8 mouse cellular contexts compared by ENCODE assay signal in genomic region chr1:64533471-64534443, GRCm38 (mm10). TPM values are rescaled to one million over a fixed set of nuclear protein-coding genes. Genes with fewer than 3 reads are reported as not detected.
DNase-seq lines count a peak whose midpoint lies in the region; ATAC-seq and TF ChIP-seq lines count a peak whose summit lies in the region.

No protein-coding gene starts in this region.

- TF ChIP-seq CTCF in C2C12 (IDR thresholded peaks at IDR 0.05; ENCODE audit: control insufficient read depth, insufficient read depth, insufficient read length): no peak
- TF ChIP-seq CTCF in olfactory bulb, adult 2 months (IDR thresholded peaks at IDR 0.05; ENCODE audit: insufficient read depth, low read depth, low read length): no peak
- no peak for TF ChIP-seq CTCF in thymus, adult 2 months (IDR thresholded peaks at IDR 0.05; ENCODE audit: borderline replicate concordance, control insufficient read depth, extremely low read depth, insufficient read depth, low read length, poor library complexity)

- H3K4me2 ChIP-seq in heart, embryonic 11.5 days: peak overlapping the region; percentile 80
- H3K4me2 ChIP-seq in kidney, embryonic 14.5 days (replicated peaks; ENCODE audit: low read depth, low read length): peak overlapping the region; percentile 71

- peaks cover 20% of the 10 kb centered on the region; the same call in 1 of the 2 replicates for H3K4me1 ChIP-seq in heart, embryonic 11.5 days (ENCODE audit: control insufficient read depth, insufficient read depth, low read length)
- H3K4me1 ChIP-seq in kidney, embryonic 14.5 days (ENCODE audit: control insufficient read depth, insufficient read depth, low read length): peaks cover 5% of the 10 kb centered on the region
- H3K4me1 ChIP-seq in olfactory bulb, adult 2 months (ENCODE audit: control insufficient read depth, insufficient read depth, low read length): no peaks in the 10 kb centered on the region
- peaks cover 20% of the 10 kb centered on the region for H3K4me1 ChIP-seq in thymus, adult 2 months (replicated peaks; ENCODE audit: control insufficient read depth, insufficient read depth, low read length)

- under 1% methylated on average over 35 of the region's 35 CpGs for WGBS in heart, embryonic 11.5 days (ENCODE audit: insufficient replicate concordance)
- under 1% methylated on average over 25 of the region's 35 CpGs for WGBS in kidney, embryonic 14.5 days
- WGBS in olfactory bulb, adult 2 months: 2% methylated on average over 35 of the region's 35 CpGs
- WGBS in thymus, adult 2 months: 2% methylated on average over 35 of the region's 35 CpGs

- peak overlapping the region; percentile 92 for H3K4me3 ChIP-seq in C2C12 (ENCODE audit: insufficient read depth, poor library complexity, severe bottlenecking)
- H3K4me3 ChIP-seq in heart, embryonic 11.5 days (ENCODE audit: low read depth, low read length): peak overlapping the region; percentile 91
- H3K4me3 ChIP-seq in kidney, embryonic 14.5 days (ENCODE audit: low read length): peak overlapping the region; percentile 91
- H3K4me3 ChIP-seq in olfactory bulb, adult 2 months (ENCODE audit: insufficient read depth, low read depth, low read length): peak overlapping the region; percentile 99
- H3K4me3 ChIP-seq in thymus, adult 2 months (ENCODE audit: control insufficient read depth, insufficient read depth, low read length): peak overlapping the region; percentile 88

- H3K27me3 ChIP-seq in C2C12 (ENCODE audit: control insufficient read depth, insufficient read depth, insufficient read length): no peaks in the 10 kb centered on the region
- no peaks in the 10 kb centered on the region for H3K27me3 ChIP-seq in heart, embryonic 11.5 days (ENCODE audit: control insufficient read depth, insufficient read depth, low read length)
- H3K27me3 ChIP-seq in kidney, embryonic 14.5 days (ENCODE audit: control insufficient read depth, insufficient read depth, low read length): no peaks in the 10 kb centered on the region
- no peaks in the 10 kb centered on the region for H3K27me3 ChIP-seq in thymus, adult 2 months (ENCODE audit: control insufficient read depth, insufficient read depth, low read length)

- peak overlapping the region; percentile 92 for H3ac ChIP-seq in C2C12 (ENCODE audit: control insufficient read depth, insufficient read length, low read depth)

- DNase-seq in adrenal gland, adult 2 months: peak; percentile 79
- peak; percentile 52 for DNase-seq in embryo, embryonic 9.5 days (ENCODE audit: extremely low spot score)
- peak; percentile 56 to 62 for DNase-seq in lung, adult 18-20 months
- peak; percentile 70 for DNase-seq in thymus, adult 2 months

- ATAC-seq in heart, embryonic 11.5 days (replicated peaks; ENCODE audit: insufficient number of reproducible peaks, low FRiP score, low TSS enrichment): 0 out of 2 replicates have a peak, but pooled peaks have one; percentile 2
- 0 out of 2 replicates have a peak, but pooled peaks have one; percentile 0 for ATAC-seq in kidney, embryonic 14.5 days (ENCODE audit: low FRiP score, low TSS enrichment)

- H3K9ac ChIP-seq in heart, embryonic 11.5 days (ENCODE audit: low read depth, low read length): peak overlapping the region; percentile 98
- H3K9ac ChIP-seq in kidney, embryonic 14.5 days (ENCODE audit: low read depth, low read length): peak overlapping the region; percentile 96

- H3K27ac ChIP-seq in heart, embryonic 11.5 days (ENCODE audit: low read depth, low read length): peak overlapping the region; percentile 100
- H3K27ac ChIP-seq in kidney, embryonic 14.5 days (ENCODE audit: low read depth, low read length): peak overlapping the region; percentile 95
- H3K27ac ChIP-seq in olfactory bulb, adult 2 months (ENCODE audit: insufficient read depth, low read depth, low read length): peak overlapping the region; percentile 96
- H3K27ac ChIP-seq in thymus, adult 2 months (ENCODE audit: control insufficient read depth, insufficient read depth, low read length): peak overlapping the region; percentile 97

- H3K9me3 ChIP-seq in heart, embryonic 11.5 days (replicated peaks; ENCODE audit: control insufficient read depth, low read length): no peaks in the 10 kb centered on the region
- no peaks in the 10 kb centered on the region for H3K9me3 ChIP-seq in kidney, embryonic 14.5 days (ENCODE audit: control insufficient read depth, low read length)

- H3K79me2 ChIP-seq in C2C12 (ENCODE audit: control insufficient read depth, insufficient read depth): peaks cover 78% of the 10 kb centered on the region

- H3K36me3 ChIP-seq in C2C12 (ENCODE audit: control insufficient read depth, insufficient read depth): peaks cover 10% of the 10 kb centered on the region
- no peaks in the 10 kb centered on the region for H3K36me3 ChIP-seq in heart, embryonic 11.5 days (ENCODE audit: control insufficient read depth, insufficient read depth, low read length)
- no peaks in the 10 kb centered on the region for H3K36me3 ChIP-seq in kidney, embryonic 14.5 days (ENCODE audit: control insufficient read depth, insufficient read depth, low read length)
- H3K36me3 ChIP-seq in thymus, adult 2 months (ENCODE audit: control insufficient read depth, insufficient read depth, low read length): no peaks in the 10 kb centered on the region

- TF ChIP-seq POLR2A in olfactory bulb, adult 2 months (IDR thresholded peaks at IDR 0.05; ENCODE audit: insufficient read depth, low read depth, low read length): no peak
- no peak for TF ChIP-seq POLR2A in thymus, adult 2 months (IDR thresholded peaks at IDR 0.05; ENCODE audit: control insufficient read depth, extremely low read depth, insufficient read depth, low read length, poor library complexity)

- H3K79me3 ChIP-seq in C2C12 (ENCODE audit: low read depth): peaks cover 58% of the 10 kb centered on the region

TF ChIP-seq in C2C12, 6 proteins besides CTCF, POLR2A, EP300 and RAD21:
- TF ChIP-seq MYOG (IDR thresholded peaks at IDR 0.05; ENCODE audit: control insufficient read depth, extremely low read depth, insufficient read length) (no peak), MAX (IDR thresholded peaks at IDR 0.05) (no peak), MYOD1 (IDR thresholded peaks at IDR 0.05; ENCODE audit: control insufficient read depth, insufficient read length, low read depth) (no peak), CEBPB (IDR thresholded peaks at IDR 0.05; ENCODE audit: low read depth) (no peak), USF1 (IDR thresholded peaks at IDR 0.05; ENCODE audit: low read depth) (no peak), FOSL1 (IDR thresholded peaks at IDR 0.05; ENCODE audit: insufficient read depth, low read length, poor library complexity, severe bottlenecking) (no peak)

RNA-seq across cellular contexts. Expression of gene Creb1, which starts 1.3 kb away (rescaled TPM):
- 11.2 TPM for polyA plus RNA-seq in C2C12 (2012; fragmentation: generic; extraction: Trizol)
- total RNA-seq in adrenal gland, adult 2 months (2021): 10 to 100 TPM; 40.6 to 52.7 TPM
- 10.0 and 12.8 TPM in 2 replicates for polyA plus RNA-seq in adrenal gland, adult 2 months (2012; rRNA removed)
- polyA plus RNA-seq in heart, embryonic 11.5 days (2014; fragmentation: Nextera tagmentation; extraction: Ambion mirVana): 30.0 and 33.2 TPM in 2 replicates
- polyA plus RNA-seq in kidney, embryonic 14.5 days (2014; fragmentation: Nextera tagmentation; extraction: Ambion mirVana): 31.4 and 47.9 TPM in 2 replicates
- 112 TPM in 1 of 2 replicates, not detected in the other for polyA plus RNA-seq in olfactory bulb, adult 2 months (2012; ENCODE audit: insufficient read depth, insufficient read length, low replicate concordance, missing spikeins)
- polyA plus RNA-seq in thymus, adult 2 months (2012; rRNA removed): 74.5 and 78.5 TPM in 2 replicates

Comparison
In these comparisons a context has a peak if more than half of its experiments do, and no peak if none do; other contexts are left out.
1. Peak in every context shown above with its lines: DNase-seq, ATAC-seq, H3K4me3 ChIP-seq and H3K27ac ChIP-seq.